Mouse (Mus musculus): ENCODE results near the gene Card19.

- TF ChIP-seq POLR2A (IDR thresholded peaks at IDR 0.05; ENCODE audit: low read depth, low read length) (no peak), CTCF (IDR thresholded peaks at IDR 0.05; ENCODE audit: borderline replicate concordance, insufficient read depth, low read length) (no peak)
Measured at GRCm38 (mm10) chr13:49170623-49171022, 45.2 kb downstream of the Card19 start.

Data from embryonic fibroblast, embryonic 13.5 days (primary cell).